ENCODE assay signal across 10 mouse cellular contexts in the genomic region with DNA sequence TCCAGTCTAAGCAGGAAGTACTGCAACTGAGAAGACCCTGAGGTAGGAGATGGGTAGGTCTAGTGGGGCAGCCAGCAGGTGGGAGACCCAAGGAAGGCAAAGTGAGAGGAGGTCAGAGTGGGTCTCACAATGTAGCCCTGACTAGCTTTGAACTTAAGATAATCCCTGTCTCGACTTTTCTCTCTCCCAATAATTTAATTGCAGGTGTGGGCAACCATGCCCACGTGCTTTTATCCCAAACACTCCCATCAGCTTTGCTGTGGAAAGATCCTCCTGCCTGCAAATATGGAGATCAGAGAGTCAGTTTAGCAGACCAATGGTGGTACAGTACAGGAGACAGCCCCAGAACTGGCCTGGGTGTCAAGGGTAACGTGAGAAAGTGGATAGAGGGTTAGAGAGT. TPM values are rescaled to one million over a fixed set of nuclear protein-coding genes. Genes with fewer than 3 reads are reported as not detected.
A peak's percentile ranks its signal among the peaks of the same experiment; 100 is the strongest.
DNase-seq lines count a peak whose midpoint lies in the region; ATAC-seq and TF ChIP-seq lines count a peak whose summit lies in the region.
"Had no signal": no experiment of that assay in that cellular context is flagged by ENCODE, and none has a peak within 500 bp of the region (broad histone marks: within the 10 kb centered on the region; RNA-seq: fewer than 3 reads in every experiment).

No protein-coding gene starts in this region.

- no peak for TF ChIP-seq POLR2A in bone marrow, adult 2 months (IDR thresholded peaks at IDR 0.05; ENCODE audit: borderline replicate concordance, control insufficient read depth, low read depth, low read length)

- no peaks in the 10 kb centered on the region for H3K9me3 ChIP-seq in heart, embryonic 16.5 days (replicated peaks; ENCODE audit: control insufficient read depth, low read length)
- no peaks in the 10 kb centered on the region for H3K9me3 ChIP-seq in heart, embryonic 10.5 days
- H3K9me3 ChIP-seq in liver, embryonic 13.5 days (replicated peaks), result no peaks in the 10 kb centered on the region

- no peak overlapping the region for H3ac ChIP-seq in C2C12 (ENCODE audit: control insufficient read depth, insufficient read length, low read depth)

- H3K4me3 ChIP-seq in heart, embryonic 16.5 days (ENCODE audit: low read length), result no peak overlapping the region
- no peak overlapping the region; the same call in 1 of the 2 replicates for H3K4me3 ChIP-seq in heart, embryonic 10.5 days
- H3K4me3 ChIP-seq in C2C12 (ENCODE audit: insufficient read depth, poor library complexity, severe bottlenecking), result peak overlapping the region; percentile 87
- H3K4me3 ChIP-seq in bone marrow, adult 2 months (replicated peaks; ENCODE audit: control insufficient read depth, low read depth, low read length), result peak overlapping the region; percentile 95
- peak overlapping the region; percentile 93 for H3K4me3 ChIP-seq in liver, embryonic 13.5 days (replicated peaks)

- ATAC-seq in heart, embryonic 16.5 days (replicated peaks; ENCODE audit: extremely low read depth, insufficient read depth, low FRiP score), result no peak
- no peak for ATAC-seq in liver, embryonic 13.5 days (ENCODE audit: low read depth)

- H3K36me3 ChIP-seq in heart, embryonic 16.5 days (ENCODE audit: control insufficient read depth, insufficient read depth), result peaks cover 25% of the 10 kb centered on the region
- H3K36me3 ChIP-seq in heart, embryonic 10.5 days, result peaks cover 42% of the 10 kb centered on the region
- H3K36me3 ChIP-seq in C2C12 (ENCODE audit: control insufficient read depth, insufficient read depth), result no peaks in the 10 kb centered on the region
- H3K36me3 ChIP-seq in liver, embryonic 13.5 days, result peaks cover 53% of the 10 kb centered on the region

- 70% methylated on average over 3 of the region's 3 CpGs for WGBS in heart, embryonic 16.5 days
- WGBS in heart, embryonic 10.5 days, result 78% methylated on average over 3 of the region's 3 CpGs
- WGBS in bone marrow, adult 2 months, result 82% methylated on average over 3 of the region's 3 CpGs
- 73% methylated on average over 3 of the region's 3 CpGs for WGBS in liver, embryonic 13.5 days (ENCODE audit: insufficient replicate concordance)

- H3K27me3 ChIP-seq in heart, embryonic 16.5 days (ENCODE audit: control insufficient read depth, insufficient read depth, low read length), result no peaks in the 10 kb centered on the region
- H3K27me3 ChIP-seq in heart, embryonic 10.5 days (ENCODE audit: insufficient read depth, poor library complexity, severe bottlenecking), result no peaks in the 10 kb centered on the region
- H3K27me3 ChIP-seq in C2C12 (ENCODE audit: control insufficient read depth, insufficient read depth, insufficient read length), result no peaks in the 10 kb centered on the region
- H3K27me3 ChIP-seq in liver, embryonic 13.5 days, result no peaks in the 10 kb centered on the region

- H3K9ac ChIP-seq in heart, embryonic 16.5 days (ENCODE audit: low read length), result no peak overlapping the region
- H3K9ac ChIP-seq in liver, embryonic 13.5 days, result peak overlapping the region; percentile 96

- no peak for DNase-seq in heart, embryonic 10.5 days (ENCODE audit: low spot score)
- no peak for DNase-seq in liver, embryonic 13.5 days
- DNase-seq in right cerebral cortex, postnatal 10 days (ENCODE audit: low spot score in 2 of 2), result no peak
- no peak for DNase-seq in frontal cortex, postnatal 14 days (ENCODE audit: low spot score in 2 of 2)
- DNase-seq in adipocyte (ENCODE audit: low spot score), result no peak
- DNase-seq: gastrocnemius, postnatal 10 days; kidney, postnatal 10 days had no signal

- no peak for TF ChIP-seq CTCF in C2C12 (IDR thresholded peaks at IDR 0.05; ENCODE audit: control insufficient read depth, insufficient read depth, insufficient read length)
- TF ChIP-seq CTCF in bone marrow, adult 2 months (IDR thresholded peaks at IDR 0.05; ENCODE audit: control insufficient read depth, insufficient read depth, low read length), result no peak

- peak overlapping the region; percentile 97; the same call in 1 of the 2 replicates for H3K4me2 ChIP-seq in heart, embryonic 16.5 days (ENCODE audit: low read depth, low read length)
- peak overlapping the region; percentile 100 for H3K4me2 ChIP-seq in liver, embryonic 13.5 days

- no peak overlapping the region for H3K27ac ChIP-seq in heart, embryonic 16.5 days (ENCODE audit: low read length)
- H3K27ac ChIP-seq in heart, embryonic 10.5 days, result no peak overlapping the region
- H3K27ac ChIP-seq in bone marrow, adult 2 months (ENCODE audit: control insufficient read depth, insufficient read depth, low read depth, low read length, poor library complexity), result no peak overlapping the region
- peak overlapping the region; percentile 94 for H3K27ac ChIP-seq in liver, embryonic 13.5 days

- H3K79me2 ChIP-seq in C2C12 (ENCODE audit: control insufficient read depth, insufficient read depth), result no peaks in the 10 kb centered on the region

- no peaks in the 10 kb centered on the region for H3K79me3 ChIP-seq in C2C12 (ENCODE audit: low read depth)

- peaks cover 14% of the 10 kb centered on the region for H3K4me1 ChIP-seq in heart, embryonic 16.5 days (ENCODE audit: control insufficient read depth, insufficient read depth, low read length)
- peaks cover 30% of the 10 kb centered on the region for H3K4me1 ChIP-seq in heart, embryonic 10.5 days
- H3K4me1 ChIP-seq in bone marrow, adult 2 months (ENCODE audit: control insufficient read depth, insufficient read depth, low read length), result peaks cover 5% of the 10 kb centered on the region
- H3K4me1 ChIP-seq in liver, embryonic 13.5 days (replicated peaks), result peaks cover 57% of the 10 kb centered on the region

TF ChIP-seq in C2C12, 6 proteins besides CTCF, POLR2A, EP300 and RAD21:
- TF ChIP-seq MYOD1 (IDR thresholded peaks at IDR 0.05; ENCODE audit: control insufficient read depth, insufficient read length, low read depth) (no peak), FOSL1 (IDR thresholded peaks at IDR 0.05; ENCODE audit: insufficient read depth, low read length, poor library complexity, severe bottlenecking) (no peak), MAX (IDR thresholded peaks at IDR 0.05) (no peak), CEBPB (IDR thresholded peaks at IDR 0.05; ENCODE audit: low read depth) (no peak), MYOG (IDR thresholded peaks at IDR 0.05; ENCODE audit: control insufficient read depth, extremely low read depth, insufficient read length) (no peak), USF1 (IDR thresholded peaks at IDR 0.05; ENCODE audit: low read depth) (no peak)

RNA-seq across cellular contexts. Expression of a gene that starts 1.6 kb away (rescaled TPM):
- 28.3 and 31.6 TPM in 2 replicates for polyA plus RNA-seq in heart, embryonic 16.5 days (2015; fragmentation: Nextera tagmentation; extraction: Ambion mirVana)
- 20.9 and 23.5 TPM in 2 replicates for polyA plus RNA-seq in heart, embryonic 10.5 days (2016; fragmentation: Nextera tagmentation; extraction: Ambion mirVana)
- 6.7 TPM for polyA plus RNA-seq in C2C12 (2012; fragmentation: generic; extraction: Trizol)
- 92.2 and 165 TPM in 2 replicates for polyA plus RNA-seq in bone marrow, adult 2 months (2011; ENCODE audit: insufficient read depth, insufficient read length, low replicate concordance, missing spikeins)
- 45.5 and 46.5 TPM in 2 replicates for polyA plus RNA-seq in liver, embryonic 13.5 days (2015; fragmentation: Nextera tagmentation; extraction: Ambion mirVana)

RNA-seq across cellular contexts. Expression of a gene that starts 34.6 kb away (rescaled TPM):
- polyA plus RNA-seq in heart, embryonic 16.5 days (2015; fragmentation: Nextera tagmentation; extraction: Ambion mirVana), result 43.7 and 45.0 TPM in 2 replicates
- polyA plus RNA-seq in heart, embryonic 10.5 days (2016; fragmentation: Nextera tagmentation; extraction: Ambion mirVana), result 26.7 and 28.6 TPM in 2 replicates
- polyA plus RNA-seq in C2C12 (2012; fragmentation: generic; extraction: Trizol), result 2.8 TPM
- 2.5 and 2.6 TPM in 2 replicates for polyA plus RNA-seq in bone marrow, adult 2 months (2011; ENCODE audit: insufficient read depth, insufficient read length, low replicate concordance, missing spikeins)
- 2.3 and 2.9 TPM in 2 replicates for polyA plus RNA-seq in liver, embryonic 13.5 days (2015; fragmentation: Nextera tagmentation; extraction: Ambion mirVana)

RNA-seq across cellular contexts. Expression of a gene that starts 58.4 kb away (rescaled TPM):
- 88.3 and 94.7 TPM in 2 replicates for polyA plus RNA-seq in heart, embryonic 16.5 days (2015; fragmentation: Nextera tagmentation; extraction: Ambion mirVana)
- polyA plus RNA-seq in heart, embryonic 10.5 days (2016; fragmentation: Nextera tagmentation; extraction: Ambion mirVana), result 184 TPM in 2 replicates
- 126 TPM for polyA plus RNA-seq in C2C12 (2012; fragmentation: generic; extraction: Trizol)
- 78.2 and 120 TPM in 2 replicates for polyA plus RNA-seq in bone marrow, adult 2 months (2011; ENCODE audit: insufficient read depth, insufficient read length, low replicate concordance, missing spikeins)
- 186 and 202 TPM in 2 replicates for polyA plus RNA-seq in liver, embryonic 13.5 days (2015; fragmentation: Nextera tagmentation; extraction: Ambion mirVana)

Comparison
In these comparisons a context has a peak if more than half of its experiments do, and no peak if none do; other contexts are left out.
1. H3K4me3 ChIP-seq: peak in C2C12 (single experiment), bone marrow, adult 2 months (single experiment) and liver, embryonic 13.5 days (single experiment); none in heart, embryonic 16.5 days (single experiment) and heart, embryonic 10.5 days (single experiment).